Mouse (Mus musculus) G1E (cell line): Measurements from ENCODE around the gene 1700015F17Rik. TPM values are rescaled to one million over a fixed set of nuclear protein-coding genes. Genes with fewer than 3 reads are reported as not detected.

Source experiments
- ATAC-seq: 2 replicates; pipeline ENCODE4 v1.8.0; 2016; ENCODE audit warnings: mild to moderate bottlenecking; ENCODE audit not compliant: insufficient number of reproducible peaks, poor library complexity, low FRiP score, severe bottlenecking; ENCODE audit errors: extremely low read depth
- DNase-seq: peaks from one replicate; pipeline ENCODE4 v3.0.0; 2012; ENCODE audit warnings: low spot score
- H3K27me3 ChIP-seq: 2 replicates; pipeline ENCODE4 v1.6.1; 2012; ENCODE audit warnings: mild to moderate bottlenecking, low read length, inconsistent platforms; ENCODE audit not compliant: insufficient read depth
- H3K36me3 ChIP-seq: replicated peaks from 2 replicates; pipeline ENCODE3; 2012; ENCODE audit warnings: mild to moderate bottlenecking, inconsistent platforms
- H3K4me1 ChIP-seq: 2 replicates; pipeline ENCODE4 v1.6.1; 2012; ENCODE audit warnings: low read depth, low read length, inconsistent platforms, mixed read lengths; ENCODE audit not compliant: insufficient read depth
- H3K4me3 ChIP-seq: 2 replicates; pipeline ENCODE4 v1.5.1; 2012; ENCODE audit warnings: low read depth, mild to moderate bottlenecking, inconsistent platforms, low read length, moderate library complexity, mixed read lengths
- H3K9me3 ChIP-seq: replicated peaks from 2 replicates; pipeline ENCODE4 v1.6.1; 2012; ENCODE audit warnings: inconsistent platforms
- CTCF ChIP-seq: IDR thresholded peaks from 2 replicates; pipeline ENCODE4 v1.5.1; 2012; ENCODE audit warnings: low read depth, low read length, inconsistent platforms, mixed read lengths
- GATA1 ChIP-seq: IDR thresholded peaks from 2 replicates; pipeline ENCODE4 v1.6.1; 2012; ENCODE audit warnings: borderline replicate concordance, low read length, inconsistent platforms, mixed read lengths
- GATA2 ChIP-seq: IDR thresholded peaks from 2 replicates; pipeline ENCODE4 v1.6.1; 2012; ENCODE audit warnings: low read depth, low read length, inconsistent platforms, borderline replicate concordance
- POLR2AphosphoS5 ChIP-seq: IDR thresholded peaks from 2 replicates; pipeline ENCODE4 v1.6.1; 2012; ENCODE audit warnings: low read depth, low read length, inconsistent platforms; ENCODE audit not compliant: insufficient replicate concordance
- TAL1 ChIP-seq: conservative IDR thresholded peaks from 2 replicates; pipeline ENCODE4 v1.6.1; 2012; ENCODE audit warnings: low read depth, low read length, inconsistent platforms, mixed read lengths
- polyA plus RNA-seq: library from polyadenylated mRNA; stranded (reverse); fragments of >175 nt; gene quantifications from 2 replicates; pipeline ENCODE4 v1.2.3, GENCODE M21; 2012
- total RNA-seq, 2 experiments: library from RNA; stranded (forward) in 1 of 2; stranded (reverse) in 1 of 2; fragments of 200-1000 nt in 1 of 2; fragments of >200 nt in 1 of 2; fragmentation: Nextera tagmentation in 1 of 2; gene quantifications; 2 replicates each; pipeline ENCODE4 v1.2.3; 2014 to 2017

Gene 1700015F17Rik
- total and polyA plus RNA-seq, 3 experiments = not detected

DNA sequence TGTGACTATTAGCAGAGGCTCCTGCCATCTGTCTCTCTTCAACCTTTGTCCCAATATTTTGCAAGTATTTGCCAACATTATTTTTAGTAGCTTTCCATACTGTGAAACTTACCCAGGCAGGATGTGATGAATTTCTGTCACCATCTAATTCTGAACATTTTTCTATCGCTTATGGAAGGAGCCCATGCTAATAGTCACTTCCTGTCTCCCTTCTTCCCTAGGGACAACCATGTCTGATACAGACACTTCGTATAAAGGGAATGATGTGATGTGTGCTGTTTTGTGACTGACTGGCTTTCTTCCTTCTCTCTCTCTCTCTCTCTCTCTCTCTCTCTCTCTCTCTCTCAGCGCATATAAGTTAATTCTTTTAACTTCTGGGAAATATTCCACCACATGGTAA lies 64.1 kb downstream of the 1700015F17Rik start:
- H3K9me3 ChIP-seq = no peaks in the 10 kb centered on the region
- no peaks in the 10 kb centered on the region for H3K4me1 ChIP-seq
- no peaks in the 10 kb centered on the region; the same call in 1 of the 2 replicates for H3K27me3 ChIP-seq
- ATAC-seq (no peak), DNase-seq (no peak)
- no peaks in the 10 kb centered on the region for H3K36me3 ChIP-seq
- no peak overlapping the region for H3K4me3 ChIP-seq
- TF ChIP-seq GATA1 = no peak
- TF ChIP-seq CTCF = no peak
- TF ChIP-seq GATA2 = no peak
- TF ChIP-seq POLR2AphosphoS5 = no peak
- TF ChIP-seq TAL1 = no peak

GRCm38 (mm10) chr5:5411886-5412285 lies 67.1 kb downstream of the 1700015F17Rik start:
- H3K4me3 ChIP-seq = no peak overlapping the region
- no peaks in the 10 kb centered on the region for H3K4me1 ChIP-seq
- DNase-seq (no peak), ATAC-seq (no peak)
- TF ChIP-seq TAL1 (no peak), POLR2AphosphoS5 (no peak), GATA1 (no peak), GATA2 (no peak), CTCF (no peak)
- no peaks in the 10 kb centered on the region; the same call in 1 of the 2 replicates for H3K27me3 ChIP-seq
- H3K9me3 ChIP-seq = no peaks in the 10 kb centered on the region
- no peaks in the 10 kb centered on the region for H3K36me3 ChIP-seq

- Histone ChIP-seq H3K36me3 (no peaks in the 10 kb centered on the region), H3K27me3 (no peaks in the 10 kb centered on the region), H3K4me1 (no peaks in the 10 kb centered on the region), H3K9me3 (no peaks in the 10 kb centered on the region), H3K4me3 (no peak overlapping the region)
- TF ChIP-seq CTCF = no peak
- no peak for TF ChIP-seq POLR2AphosphoS5
- TF ChIP-seq TAL1 = no peak
- no peak for TF ChIP-seq GATA1
- no peak for TF ChIP-seq GATA2
- ATAC-seq (no peak), DNase-seq (no peak)
These were observed 77.0 kb downstream of the 1700015F17Rik start for GRCm38 (mm10) chr5:5401986-5402385.

- Histone ChIP-seq H3K4me3 (no peak overlapping the region), H3K9me3 (no peaks in the 10 kb centered on the region), H3K36me3 (no peaks in the 10 kb centered on the region), H3K27me3 (peaks cover 3% of the 10 kb centered on the region; the same call in 1 of the 2 replicates), H3K4me1 (no peaks in the 10 kb centered on the region)
- no peak for ATAC-seq
- TF ChIP-seq POLR2AphosphoS5 = no peak
- no peak for TF ChIP-seq GATA2
- TF ChIP-seq GATA1 = no peak
- TF ChIP-seq CTCF = no peak
- TF ChIP-seq TAL1 = no peak
- DNase-seq = no peak
These were observed 86.2 kb downstream of the 1700015F17Rik start for GRCm38 (mm10) chr5:5392786-5393185.

Other genes with a start within 250 kb of the 1700015F17Rik start
- not detected in 2 replicates for gene Cdk14, start 58.8 kb downstream of the 1700015F17Rik start, total RNA-seq (2014; fragmentation: Nextera tagmentation)
- gene Cdk14, start 58.8 kb downstream of the 1700015F17Rik start, total RNA-seq (2017) = 0.98 and 0.99 TPM in 2 replicates
- gene Cdk14, start 58.8 kb downstream of the 1700015F17Rik start, polyA plus RNA-seq = not detected in 2 replicates
- gene Cldn12, start 35.8 kb upstream of the 1700015F17Rik start, total RNA-seq (2014; fragmentation: Nextera tagmentation) = 13.0 and 18.9 TPM in 2 replicates
- gene Cldn12, start 35.8 kb upstream of the 1700015F17Rik start, total RNA-seq (2017) = 12.9 and 14.7 TPM in 2 replicates
- gene Cldn12, start 35.8 kb upstream of the 1700015F17Rik start, polyA plus RNA-seq = 18.5 and 19.4 TPM in 2 replicates
- gene Gtpbp10, start 80.4 kb upstream of the 1700015F17Rik start, total RNA-seq (2014; fragmentation: Nextera tagmentation) = 0.38 and 0.73 TPM in 2 replicates
- gene Gtpbp10, start 80.4 kb upstream of the 1700015F17Rik start, total RNA-seq (2017) = 2.6 and 2.7 TPM in 2 replicates
- gene Gtpbp10, start 80.4 kb upstream of the 1700015F17Rik start, polyA plus RNA-seq = 0.15 and 0.17 TPM in 2 replicates
- 1.4 and 5.7 TPM in 2 replicates for gene Gm8773, start 94.7 kb upstream of the 1700015F17Rik start, total RNA-seq (2014; fragmentation: Nextera tagmentation)
- 3.9 and 5.8 TPM in 2 replicates for gene Gm8773, start 94.7 kb upstream of the 1700015F17Rik start, total RNA-seq (2017)
- gene Gm8773, start 94.7 kb upstream of the 1700015F17Rik start, polyA plus RNA-seq = 0.27 and 0.34 TPM in 2 replicates
- not detected in 2 replicates for gene Cfap69, start 185.1 kb upstream of the 1700015F17Rik start, total RNA-seq (2014; fragmentation: Nextera tagmentation)
- gene Cfap69, start 185.1 kb upstream of the 1700015F17Rik start, total RNA-seq (2017) = 0.23 and 1.6 TPM in 2 replicates
- not detected in 2 replicates for gene Cfap69, start 185.1 kb upstream of the 1700015F17Rik start, polyA plus RNA-seq
- not detected in 2 replicates for gene Steap2, start 215.4 kb upstream of the 1700015F17Rik start, total RNA-seq (2014; fragmentation: Nextera tagmentation)
- gene Steap2, start 215.4 kb upstream of the 1700015F17Rik start, total RNA-seq (2017) = 0.06 and 0.27 TPM in 2 replicates
- gene Steap2, start 215.4 kb upstream of the 1700015F17Rik start, polyA plus RNA-seq = not detected in 2 replicates